Mouse (Mus musculus) 416B (cell line): ENCODE measurements at regions not wholly inside any gene's neighbourhood (a gene's known extent, or its start where the extent isn't known, plus 50 kb on each side); places are given as distances from the start of the nearest gene placed in this dataset.

Source experiments
- DNase-seq: peaks from one replicate; pipeline ENCODE4 v3.0.0; 2011; ENCODE audit warnings: low read depth

- DNase-seq = no peak
Measured at GRCm38 (mm10) chr13:97520988-97521547, 239.4 kb downstream of the Gm10260 start.

DNA sequence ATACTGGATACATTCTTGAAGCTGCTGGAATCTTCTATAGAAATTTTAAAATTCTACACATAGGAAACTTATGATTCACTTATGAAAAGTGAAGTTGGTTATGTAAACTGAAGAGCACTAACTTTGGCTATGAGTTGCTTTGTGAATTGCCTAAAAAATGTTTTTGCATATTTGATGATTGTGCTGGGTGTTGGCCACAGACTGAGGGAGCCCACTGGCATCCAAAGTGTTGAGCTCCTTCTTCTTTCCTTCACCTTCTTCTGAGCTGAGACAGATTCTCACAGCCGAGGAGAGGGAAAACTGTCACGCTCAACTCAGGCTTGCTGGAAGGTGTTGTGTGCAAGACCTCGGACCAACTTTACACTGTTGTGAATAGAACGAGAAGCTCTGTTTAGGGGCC, 243.7 kb downstream of the Gm10260 start:
- no peak for DNase-seq

DNA sequence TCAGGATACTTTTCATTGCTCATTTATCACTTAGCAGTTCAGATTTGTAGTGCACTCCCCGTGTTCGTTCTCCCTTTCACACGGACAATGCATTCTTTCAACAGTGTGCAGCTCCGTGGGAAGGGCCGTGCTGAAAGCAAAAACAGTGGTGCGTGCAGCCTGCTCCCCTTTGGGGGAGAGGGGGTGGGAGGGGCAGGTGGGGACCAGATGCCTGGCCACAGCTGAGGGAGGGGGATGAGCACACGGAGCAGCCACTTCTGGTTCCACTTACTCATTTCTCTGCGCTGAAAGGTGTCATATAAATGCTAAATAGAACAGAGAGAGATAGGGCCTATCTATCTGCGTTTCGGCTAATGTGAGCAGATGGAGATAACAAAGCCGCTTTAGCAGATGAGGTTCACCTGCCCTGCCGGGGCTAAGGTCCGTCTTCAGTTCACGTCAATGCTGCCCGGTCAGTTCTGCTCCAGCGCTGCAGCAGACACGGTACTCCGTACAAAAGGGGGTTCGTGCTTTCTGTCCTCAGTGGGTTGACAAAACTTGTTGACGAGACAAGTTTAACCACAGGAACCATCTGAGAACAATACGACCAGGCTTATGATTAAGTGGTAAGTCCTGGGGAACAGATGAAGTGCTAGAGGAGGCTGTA, 245.9 kb downstream of the Gm10260 start:
- DNase-seq = no peak

GRCm38 (mm10) chr13:97512521-97512920, 247.9 kb downstream of the Gm10260 start:
- DNase-seq = peak; percentile 48

DNA sequence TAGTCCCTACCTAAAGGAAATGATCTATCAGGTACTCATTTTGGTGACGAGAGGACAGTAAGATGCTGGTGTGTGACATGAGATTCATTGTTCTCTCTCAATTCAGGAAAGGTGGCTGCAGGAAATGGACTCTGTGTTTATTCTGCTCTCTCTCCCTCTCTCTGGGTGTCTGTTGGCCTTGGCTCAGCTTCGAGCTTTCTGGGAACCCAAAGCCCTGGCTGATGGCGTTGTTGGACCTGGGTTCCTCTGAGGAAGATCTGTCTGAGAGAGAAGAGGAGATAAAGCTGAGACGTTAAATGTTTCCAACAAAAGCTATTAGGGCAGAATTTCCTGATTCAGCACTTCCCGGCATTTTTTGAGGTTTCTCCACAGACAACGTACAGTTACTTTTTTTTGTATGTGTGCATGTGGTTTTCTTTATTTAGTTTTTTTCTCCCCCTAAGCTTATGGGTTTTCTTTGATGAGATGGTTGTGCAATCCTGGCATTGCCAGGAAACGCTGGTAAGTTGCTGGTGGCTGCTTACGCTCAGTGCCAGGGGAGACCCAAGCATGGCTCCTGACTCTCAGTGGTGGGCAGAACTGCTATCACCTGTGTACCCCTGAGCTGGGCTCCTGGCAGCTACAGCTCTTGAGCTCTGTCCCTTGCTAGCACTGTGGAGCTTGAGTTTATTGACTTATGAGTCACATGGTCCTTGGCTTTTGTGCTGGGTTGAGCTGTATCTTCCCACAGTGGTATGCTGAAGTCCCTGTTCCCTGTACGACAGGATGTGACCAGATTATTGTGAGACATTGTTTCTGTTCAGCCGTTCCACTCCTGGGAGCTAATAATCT, 249.8 kb downstream of the Gm10260 start:
- peak; percentile 87 for DNase-seq

DNA sequence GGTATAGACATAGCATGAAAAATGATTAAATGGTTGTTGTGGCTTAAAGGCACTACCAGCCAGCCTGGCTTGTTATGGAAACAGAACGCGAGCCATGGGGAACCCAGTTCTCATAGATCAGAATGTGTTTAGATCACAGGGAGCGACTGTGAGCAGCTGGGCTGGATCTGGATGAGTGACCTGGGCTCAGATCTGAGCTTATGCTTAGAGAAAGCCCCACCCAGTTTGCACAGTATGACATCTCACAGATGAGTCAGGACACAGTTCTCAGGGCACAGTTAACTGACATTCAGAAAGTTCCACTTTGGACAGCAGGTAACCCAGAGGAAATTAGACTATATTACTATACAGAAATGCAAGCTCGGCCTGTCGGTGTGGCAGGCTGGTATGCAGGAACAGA, 255.5 kb downstream of the Gm10260 start:
- no peak for DNase-seq

DNA sequence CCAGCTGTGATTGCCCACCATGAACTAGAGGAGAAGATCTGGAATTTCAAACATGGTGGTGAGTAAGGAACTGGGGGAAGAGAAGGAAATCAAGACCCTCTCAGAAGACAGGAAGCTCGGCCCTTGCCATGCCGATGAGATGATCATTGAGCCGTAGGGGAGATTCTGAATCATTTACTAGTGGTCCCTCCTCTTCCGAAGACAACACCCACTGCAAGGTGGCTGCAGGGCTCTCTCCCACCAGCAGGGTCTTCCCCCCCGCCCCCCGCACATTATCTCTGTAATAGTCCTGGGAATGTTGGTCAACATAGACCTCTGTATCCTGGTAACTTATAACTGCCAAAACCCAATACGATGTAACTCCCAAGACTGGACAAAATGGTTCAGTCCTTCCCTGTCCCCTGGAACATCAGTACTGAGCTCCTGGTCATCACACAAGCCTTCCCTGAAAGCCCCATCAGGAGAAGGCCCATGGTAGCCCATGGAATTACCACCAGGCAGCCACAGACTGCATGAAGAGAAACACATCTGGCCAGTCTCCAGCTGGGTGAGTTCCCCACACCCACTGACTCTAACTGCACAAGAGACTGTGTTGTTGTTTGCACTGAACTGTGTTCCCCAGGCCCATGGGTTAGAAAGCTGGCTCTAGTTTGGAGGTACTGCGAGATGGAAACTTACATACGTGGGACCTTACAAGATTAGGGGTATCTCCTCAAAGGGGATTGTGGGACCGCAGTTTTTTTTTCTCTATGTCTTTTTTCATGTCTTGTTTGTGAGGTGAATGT, 256.3 kb downstream of the Gm10260 start:
- DNase-seq = no peak

GRCm38 (mm10) chr13:97503391-97503790, 257.0 kb downstream of the Gm10260 start:
- no peak for DNase-seq

DNA sequence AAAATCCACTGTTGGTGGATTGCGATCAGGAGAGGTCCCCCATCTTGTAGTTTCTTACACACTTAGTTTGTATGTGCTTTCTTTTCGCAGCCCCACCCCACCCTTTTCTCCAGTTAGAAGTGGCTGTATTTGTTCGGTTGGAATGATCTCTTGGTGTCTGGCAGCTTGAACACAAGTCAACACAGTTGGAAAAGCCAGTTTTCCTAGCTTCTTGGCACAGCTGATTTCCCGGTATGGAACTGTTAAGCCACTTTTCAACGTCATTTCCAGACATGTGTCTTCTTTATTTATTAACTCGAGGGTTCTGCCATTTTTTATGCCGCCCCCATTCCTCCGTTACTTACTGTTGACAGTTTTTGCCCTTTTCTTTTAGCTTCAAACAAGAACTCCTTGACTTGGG, 259.2 kb downstream of the Enc1 start:
- no peak for DNase-seq

DNA sequence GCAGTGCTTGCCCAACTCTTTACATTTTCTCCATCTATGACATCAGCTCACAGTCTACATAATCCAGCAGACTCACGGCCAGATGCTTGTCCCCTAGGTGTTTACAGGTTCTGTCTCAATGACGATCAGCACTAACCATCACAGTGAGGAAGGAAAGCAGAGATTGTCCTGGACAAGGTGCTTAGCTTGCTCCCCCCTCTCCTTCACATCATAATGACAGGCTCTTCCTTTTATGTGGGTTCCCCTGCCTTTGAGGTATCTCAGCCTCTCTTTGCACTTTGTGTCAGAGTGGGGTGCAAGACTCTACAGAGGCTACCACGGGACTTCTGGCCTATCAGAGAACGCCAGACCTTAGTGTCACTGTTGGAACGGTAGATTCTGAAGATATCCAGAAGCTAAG, 258.1 kb downstream of the Enc1 start:
- DNase-seq = no peak

DNA sequence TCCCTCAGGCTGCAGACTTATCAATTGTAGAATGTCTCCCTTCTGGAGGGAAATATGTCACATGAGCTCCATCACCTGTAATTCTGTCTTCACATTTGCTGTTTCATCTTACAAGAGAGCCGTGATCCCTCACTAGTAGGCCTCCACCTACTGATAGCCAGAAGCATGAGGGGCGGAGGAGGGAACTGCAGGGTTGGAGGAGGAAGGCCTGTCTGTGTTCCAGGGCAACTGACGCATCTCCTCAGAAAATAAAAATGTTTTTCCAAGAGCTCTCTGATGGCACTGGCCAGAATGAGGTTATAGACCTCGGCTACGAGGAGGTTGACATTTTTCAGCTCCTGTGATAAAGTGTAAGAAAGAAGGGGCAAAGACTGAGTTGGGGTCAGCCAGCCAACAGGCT, 257.0 kb downstream of the Enc1 start:
- no peak for DNase-seq

DNA sequence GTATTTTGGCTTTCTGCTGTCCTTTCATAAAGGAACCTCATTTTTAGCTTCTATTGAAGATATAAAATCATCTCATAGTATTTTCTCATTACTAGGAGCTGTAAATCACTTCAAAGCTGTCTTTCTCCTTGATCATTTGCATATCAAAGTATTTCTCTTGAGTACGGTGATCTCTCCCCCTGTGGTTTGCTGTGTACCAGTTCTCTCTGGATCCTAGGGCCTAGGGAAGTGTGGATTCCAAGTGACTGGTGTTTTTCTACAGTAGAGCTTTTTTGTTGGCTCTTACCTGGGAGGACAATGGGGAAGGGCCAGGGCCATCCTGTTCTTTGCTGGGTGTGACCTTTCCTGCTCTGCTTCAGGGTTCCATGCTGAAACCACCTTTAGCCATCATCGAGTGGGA, 253.9 kb downstream of the Enc1 start:
- DNase-seq = no peak

GRCm38 (mm10) chr13:97493836-97494235, 252.9 kb downstream of the Enc1 start:
- DNase-seq = no peak

GRCm38 (mm10) chr13:97492958-97493735, 252.2 kb downstream of the Enc1 start:
- no peak for DNase-seq

DNA sequence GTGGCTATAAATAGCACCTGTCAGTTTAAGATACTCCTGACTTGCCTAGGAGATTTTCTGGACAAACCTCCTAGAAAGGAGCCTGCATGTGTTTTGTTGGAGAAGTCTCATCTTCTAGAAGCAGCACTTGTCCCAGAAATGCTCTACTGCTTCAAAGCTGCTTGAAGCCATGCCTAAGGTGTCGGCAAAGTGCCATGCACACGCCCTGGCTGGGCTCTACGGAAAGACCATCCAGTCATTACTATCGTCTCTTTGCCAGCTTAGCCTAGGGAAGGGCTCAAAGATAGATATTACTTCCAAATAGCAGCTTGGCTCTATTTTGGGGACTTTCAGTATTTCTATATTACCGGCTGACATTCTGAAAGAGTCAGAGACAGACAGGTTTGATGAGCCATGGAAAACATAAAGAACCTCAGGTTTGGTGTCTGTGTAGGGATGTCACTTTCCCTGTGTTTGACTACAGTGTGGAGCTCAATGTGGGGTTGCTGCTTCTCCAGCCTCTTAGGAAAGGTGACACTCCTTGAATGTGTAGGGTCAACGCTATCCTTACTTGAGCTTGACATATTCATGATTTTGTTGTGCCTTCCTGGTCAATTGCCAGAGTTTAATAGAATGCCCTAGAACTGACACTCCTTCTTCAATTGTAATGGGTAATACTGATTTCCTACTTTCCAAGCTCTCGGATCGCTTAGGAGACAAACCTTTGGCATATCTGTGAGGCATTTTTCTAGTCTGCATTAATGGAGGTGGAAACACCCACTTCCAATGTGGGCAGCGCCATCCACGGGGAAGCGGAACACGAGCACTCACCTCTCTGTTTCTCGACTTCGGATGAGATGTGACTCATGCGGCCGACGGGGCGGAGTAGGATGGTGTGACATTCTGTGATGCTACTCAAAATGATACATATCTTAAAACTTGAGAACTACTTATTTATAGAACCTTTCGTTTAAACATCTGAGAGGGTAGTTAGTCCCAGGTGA, 251.3 kb downstream of the Enc1 start:
- DNase-seq = no peak

GRCm38 (mm10) chr13:97490131-97490530, 249.2 kb downstream of the Enc1 start:
- DNase-seq = no peak

GRCm38 (mm10) chr13:97489721-97490120, 248.8 kb downstream of the Enc1 start:
- DNase-seq = no peak

DNA sequence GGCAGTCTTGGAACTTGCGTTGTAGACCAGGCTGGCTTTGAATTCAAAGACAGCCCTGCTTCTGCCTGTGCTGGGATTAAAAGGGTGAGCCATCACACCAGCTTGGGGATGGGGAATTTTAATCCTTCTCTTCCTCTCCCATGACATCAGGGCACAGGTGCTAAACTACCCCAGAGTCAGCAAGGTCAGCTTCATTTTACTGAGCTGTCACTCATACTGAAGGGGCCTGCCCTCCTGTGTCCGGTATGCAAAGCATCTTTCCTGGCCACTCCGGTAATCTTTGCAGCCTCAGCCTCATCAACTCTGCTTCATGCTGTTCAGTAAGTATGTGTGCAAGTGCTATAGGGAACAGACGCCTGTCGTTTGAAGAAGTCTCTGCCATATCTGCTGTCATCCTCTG, 248.1 kb downstream of the Enc1 start:
- no peak for DNase-seq

- DNase-seq = no peak
Measured at GRCm38 (mm10) chr13:97488518-97488917, 247.6 kb downstream of the Enc1 start.

GRCm38 (mm10) chr13:97487746-97488473, 247.0 kb downstream of the Enc1 start:
- DNase-seq = no peak
